ENCODE assay signal across 8 mouse cellular contexts in genomic region chr5:135960909-135961635, GRCm38 (mm10). TPM values are rescaled to one million over a fixed set of nuclear protein-coding genes. Genes with fewer than 3 reads are reported as not detected.
A peak's percentile ranks its signal among the peaks of the same experiment; 100 is the strongest.
DNase-seq lines count a peak whose midpoint lies in the region; ATAC-seq and TF ChIP-seq lines count a peak whose summit lies in the region.
"Had no signal": no experiment of that assay in that cellular context is flagged by ENCODE, and none has a peak within 500 bp of the region (broad histone marks: within the 10 kb centered on the region; RNA-seq: fewer than 3 reads in every experiment).

No protein-coding gene starts in this region.

- 93% methylated on average over 15 of the region's 15 CpGs for WGBS in embryonic facial prominence, embryonic 15.5 days
- WGBS in intestine, postnatal 0 days = 96% methylated on average over 15 of the region's 15 CpGs

- no peak overlapping the region for H3K4me3 ChIP-seq in layer of hippocampus, adult 2 months
- H3K4me3 ChIP-seq in embryonic facial prominence, embryonic 15.5 days (replicated peaks) = no peak overlapping the region
- no peak overlapping the region for H3K4me3 ChIP-seq in intestine, postnatal 0 days (ENCODE audit: low read depth, low read length)

- H3K4me2 ChIP-seq in embryonic facial prominence, embryonic 15.5 days (replicated peaks) = 0 out of 2 replicates have a peak overlapping the region, but pooled peaks have one; percentile 86
- peak overlapping the region; percentile 96; the same call in 1 of the 2 replicates for H3K4me2 ChIP-seq in intestine, postnatal 0 days (replicated peaks; ENCODE audit: low read depth)

- no peaks in the 10 kb centered on the region for H3K27me3 ChIP-seq in embryonic facial prominence, embryonic 15.5 days
- H3K27me3 ChIP-seq in intestine, postnatal 0 days (replicated peaks; ENCODE audit: control insufficient read depth, insufficient read depth, low read length) = no peaks in the 10 kb centered on the region

- peaks cover 25% of the 10 kb centered on the region for H3K4me1 ChIP-seq in embryonic facial prominence, embryonic 15.5 days
- peaks cover 18% of the 10 kb centered on the region for H3K4me1 ChIP-seq in intestine, postnatal 0 days (replicated peaks; ENCODE audit: control insufficient read depth, insufficient read depth, low read length)

- no peak for TF ChIP-seq CTCF in layer of hippocampus, adult 2 months (conservative IDR thresholded peaks at IDR 0.05)
- TF ChIP-seq CTCF in intestine, postnatal 0 days (IDR thresholded peaks at IDR 0.05; ENCODE audit: low read depth) = no peak

- H3K9ac ChIP-seq in embryonic facial prominence, embryonic 15.5 days = no peak overlapping the region
- no peak overlapping the region for H3K9ac ChIP-seq in intestine, postnatal 0 days (ENCODE audit: low read depth, low read length)

- H3K36me3 ChIP-seq in embryonic facial prominence, embryonic 15.5 days = no peaks in the 10 kb centered on the region
- H3K36me3 ChIP-seq in intestine, postnatal 0 days (ENCODE audit: control insufficient read depth, insufficient read depth) = no peaks in the 10 kb centered on the region

- peak overlapping the region; percentile 97; the same call in 1 of the 2 replicates for H3K27ac ChIP-seq in layer of hippocampus, adult 2 months
- H3K27ac ChIP-seq in embryonic facial prominence, embryonic 15.5 days (replicated peaks) = peak overlapping the region; percentile 95
- no peak overlapping the region; the same call in 1 of the 2 replicates for H3K27ac ChIP-seq in intestine, postnatal 0 days (ENCODE audit: low read depth, low read length)

- ATAC-seq in embryonic facial prominence, embryonic 15.5 days (ENCODE audit: insufficient number of reproducible peaks, low FRiP score, low TSS enrichment, low read depth) = no peak
- ATAC-seq in intestine, postnatal 0 days = no peak
- ATAC-seq: inflammation-experienced regulatory T-cells, adult 6 months had no signal

- no peak for DNase-seq in layer of hippocampus, adult 2 months (ENCODE audit: low spot score in 2 of 2)
- DNase-seq in layer of hippocampus, postnatal 25 days (ENCODE audit: extremely low spot score in 1 of 2, low spot score in 1 of 2) = no peak
- DNase-seq in naive thymus-derived CD4-positive, alpha-beta T cell, adult 2 months (ENCODE audit: low read depth) = peak; percentile 27
- no peak for DNase-seq in adrenal gland, adult 8-10 months
- no peak for DNase-seq in frontal cortex, postnatal 25 days (ENCODE audit: low spot score in 2 of 2)

- no peaks in the 10 kb centered on the region for H3K9me3 ChIP-seq in embryonic facial prominence, embryonic 15.5 days (replicated peaks)
- H3K9me3 ChIP-seq in intestine, postnatal 0 days (ENCODE audit: control insufficient read depth) = no peaks in the 10 kb centered on the region

RNA-seq across cellular contexts. Expression of gene Ssc4d, which starts 13.3 kb away (rescaled TPM):
- total RNA-seq in layer of hippocampus, adult 2 months (2021) = 1 to 10 TPM; 1.4 to 1.9 TPM
- total RNA-seq in layer of hippocampus, postnatal 25 days (2021) = 1 to 10 TPM in 1 of 2 experiments, under 1 TPM in 1; 0.77 to 1.3 TPM
- 2.8 and 3.4 TPM in 2 replicates for polyA plus RNA-seq in embryonic facial prominence, embryonic 15.5 days (2015; fragmentation: Nextera tagmentation; extraction: Ambion mirVana)
- 2.2 and 2.4 TPM in 2 replicates for polyA plus RNA-seq in intestine, postnatal 0 days (2015; fragmentation: Nextera tagmentation; extraction: Ambion mirVana)
- 10 to 100 TPM in 1 of 4 experiments, 1 to 10 TPM in 3; 4.5 to 15.0 (median 7.8) TPM for total RNA-seq in adrenal gland, adult 8-10 months (2022)

RNA-seq across cellular contexts. Expression of gene Zp3, which starts 18.8 kb away (rescaled TPM):
- total RNA-seq in layer of hippocampus, adult 2 months (2021) = not detected
- not detected for total RNA-seq in layer of hippocampus, postnatal 25 days (2021)
- 0.40 and 0.83 TPM in 2 replicates for polyA plus RNA-seq in embryonic facial prominence, embryonic 15.5 days (2015; fragmentation: Nextera tagmentation; extraction: Ambion mirVana)
- not detected in 2 replicates for polyA plus RNA-seq in intestine, postnatal 0 days (2015; fragmentation: Nextera tagmentation; extraction: Ambion mirVana)
- not detected for total RNA-seq in adrenal gland, adult 8-10 months (2022)
- polyA plus RNA-seq: inflammation-experienced regulatory T-cells, adult 6 months had no signal

RNA-seq across cellular contexts. Expression of gene Ywhag, which starts 26.7 kb away (rescaled TPM):
- 1,000 to 10,000 TPM; 1,218 to 1,292 TPM for total RNA-seq in layer of hippocampus, adult 2 months (2021)
- total RNA-seq in layer of hippocampus, postnatal 25 days (2021) = 1,000 to 10,000 TPM; 1,286 to 1,307 TPM
- 149 and 156 TPM in 2 replicates for polyA plus RNA-seq in embryonic facial prominence, embryonic 15.5 days (2015; fragmentation: Nextera tagmentation; extraction: Ambion mirVana)
- 57.1 and 61.8 TPM in 2 replicates for polyA plus RNA-seq in intestine, postnatal 0 days (2015; fragmentation: Nextera tagmentation; extraction: Ambion mirVana)
- total RNA-seq in adrenal gland, adult 8-10 months (2022) = 100 to 1,000 TPM; 434 to 601 (median 481) TPM

RNA-seq across cellular contexts. Expression of gene Dtx2, which starts 33.5 kb away (rescaled TPM):
- 1 to 10 TPM; 8.0 to 8.3 TPM for total RNA-seq in layer of hippocampus, adult 2 months (2021)
- 1 to 10 TPM; 7.8 to 8.2 TPM for total RNA-seq in layer of hippocampus, postnatal 25 days (2021)
- 35.0 and 36.5 TPM in 2 replicates for polyA plus RNA-seq in embryonic facial prominence, embryonic 15.5 days (2015; fragmentation: Nextera tagmentation; extraction: Ambion mirVana)
- 10.5 TPM in 2 replicates for polyA plus RNA-seq in intestine, postnatal 0 days (2015; fragmentation: Nextera tagmentation; extraction: Ambion mirVana)
- total RNA-seq in adrenal gland, adult 8-10 months (2022) = 10 to 100 TPM; 13.0 to 17.6 (median 16.9) TPM
